Mouse (Mus musculus): ENCODE measurements around the gene Espn.

Espn gene

GRCm38 (mm10) chr4:152153771-152154177 is 1.6 kb upstream of the Espn start:
- in situ Hi-C loops (cut with MboI, MseI), result no loop called here

- in situ Hi-C loops (cut with MboI, MseI), result no loop called here
Observed at GRCm38 (mm10) chr4:152151451-152151965, 663 bp downstream of the Espn start.

- in situ Hi-C loops (cut with MboI, MseI), result no loop called here
Observed at GRCm38 (mm10) chr4:152150546-152150945, 1.6 kb downstream of the Espn start.

GRCm38 (mm10) chr4:152146033-152146827 is 5.9 kb downstream of the Espn start:
- in situ Hi-C loops (cut with MboI, MseI), result no loop called here

GRCm38 (mm10) chr4:152145473-152145872 is 6.7 kb downstream of the Espn start:
- in situ Hi-C loops (cut with MboI, MseI), result no loop called here

- in situ Hi-C loops (cut with MboI, MseI), result no loop called here
Observed at GRCm38 (mm10) chr4:152143632-152144031, 8.5 kb downstream of the Espn start.

GRCm38 (mm10) chr4:152141521-152142135 is 10.5 kb downstream of the Espn start:
- in situ Hi-C loops (cut with MboI, MseI), result no loop called here

- in situ Hi-C loops (cut with MboI, MseI), result no loop called here
Observed at GRCm38 (mm10) chr4:152140441-152140840, 11.7 kb downstream of the Espn start.

GRCm38 (mm10) chr4:152138497-152139260 is 13.5 kb downstream of the Espn start:
- in situ Hi-C loops (cut with MboI, MseI), result no loop called here

GRCm38 (mm10) chr4:152136876-152137250 is 15.3 kb downstream of the Espn start:
- in situ Hi-C loops (cut with MboI, MseI), result no loop called here

GRCm38 (mm10) chr4:152136112-152136875 is 15.9 kb downstream of the Espn start:
- in situ Hi-C loops (cut with MboI, MseI), result no loop called here

- in situ Hi-C loops (cut with MboI, MseI), result no loop called here
Observed at GRCm38 (mm10) chr4:152135363-152135762, 16.8 kb downstream of the Espn start.

GRCm38 (mm10) chr4:152134507-152134906 is 17.7 kb downstream of the Espn start:
- in situ Hi-C loops (cut with MboI, MseI), result no loop called here

- in situ Hi-C loops (cut with MboI, MseI), result no loop called here
Observed at GRCm38 (mm10) chr4:152133213-152133612, 19.0 kb downstream of the Espn start.

- in situ Hi-C loops (cut with MboI, MseI), result no loop called here
Observed at GRCm38 (mm10) chr4:152132772-152133169, 19.4 kb downstream of the Espn start.

- in situ Hi-C loops (cut with MboI, MseI), result no loop called here
Observed at GRCm38 (mm10) chr4:152131809-152132771, 20.1 kb downstream of the Espn start.

- in situ Hi-C loops (cut with MboI, MseI), result no loop called here
Observed at GRCm38 (mm10) chr4:152130771-152131653, 21.2 kb downstream of the Espn start.

- in situ Hi-C loops (cut with MboI, MseI), result loop anchor here (10.0 kb wide), 1 partner anchor 1215 kb away; the partner anchor contains the start of genes Park7 and Tnfrsf9
Observed at GRCm38 (mm10) chr4:152129395-152129930, 22.7 kb downstream of the Espn start.

GRCm38 (mm10) chr4:152128784-152129183 is 23.4 kb downstream of the Espn start:
- in situ Hi-C loops (cut with MboI, MseI), result loop anchor here (10.0 kb wide), 1 partner anchor 1214 kb away; the partner anchor contains the start of genes Park7 and Tnfrsf9

Data from regulatory T cell (primary cell).